Mouse (Mus musculus): ENCODE measurements around the gene Svbp.

Svbp gene

GRCm38 (mm10) chr4:119194909-119195581 lies at the start of gene Svbp:
Svbp (plus strand) TSS chr4:119195306.
- DNase-seq (ENCODE audit: low spot score) = peak; percentile 92

- DNase-seq (ENCODE audit: low spot score) = peak; percentile 42
Measured at GRCm38 (mm10) chr4:119146816-119147215, 48.3 kb upstream of the Svbp start.

- DNase-seq (ENCODE audit: low spot score) = no peak
Measured at GRCm38 (mm10) chr4:119147347-119147746, 47.8 kb upstream of the Svbp start.

- DNase-seq (ENCODE audit: low spot score) = peak; percentile 65
Measured at GRCm38 (mm10) chr4:119148741-119149140, 46.4 kb upstream of the Svbp start.

- peak; percentile 79 for DNase-seq (ENCODE audit: low spot score)
Measured at GRCm38 (mm10) chr4:119157186-119157585, 37.9 kb upstream of the Svbp start.

- peak; percentile 41 for DNase-seq (ENCODE audit: low spot score)
Measured at GRCm38 (mm10) chr4:119157891-119158290, 37.2 kb upstream of the Svbp start.

- no peak for DNase-seq (ENCODE audit: low spot score)
Measured at GRCm38 (mm10) chr4:119161358-119161757, 33.7 kb upstream of the Svbp start.

- no peak for DNase-seq (ENCODE audit: low spot score)
Measured at GRCm38 (mm10) chr4:119162990-119163389, 32.1 kb upstream of the Svbp start.

GRCm38 (mm10) chr4:119165916-119166315 lies 29.2 kb upstream of the Svbp start:
- no peak for DNase-seq (ENCODE audit: low spot score)

- DNase-seq (ENCODE audit: low spot score) = no peak
Measured at GRCm38 (mm10) chr4:119167068-119167467, 28.0 kb upstream of the Svbp start.

GRCm38 (mm10) chr4:119167663-119168062 lies 27.4 kb upstream of the Svbp start:
- peak; percentile 88 for DNase-seq (ENCODE audit: low spot score)

- no peak for DNase-seq (ENCODE audit: low spot score)
Measured at GRCm38 (mm10) chr4:119172919-119173650, 22.0 kb upstream of the Svbp start.

GRCm38 (mm10) chr4:119173851-119174453 lies 21.2 kb upstream of the Svbp start, which contains the start of gene Zfp691:
Zfp691 (minus strand) TSS chr4:119174195.
- DNase-seq (ENCODE audit: low spot score) = peak; percentile 93

GRCm38 (mm10) chr4:119177702-119178101 lies 17.4 kb upstream of the Svbp start:
- no peak for DNase-seq (ENCODE audit: low spot score)

GRCm38 (mm10) chr4:119178331-119178730 lies 16.8 kb upstream of the Svbp start:
- DNase-seq (ENCODE audit: low spot score) = no peak

GRCm38 (mm10) chr4:119180133-119180707 lies 14.9 kb upstream of the Svbp start:
- no peak for DNase-seq (ENCODE audit: low spot score)

- no peak for DNase-seq (ENCODE audit: low spot score)
Measured at GRCm38 (mm10) chr4:119181456-119181855, 13.7 kb upstream of the Svbp start.

- no peak for DNase-seq (ENCODE audit: low spot score)
Measured at GRCm38 (mm10) chr4:119183525-119183924, 11.6 kb upstream of the Svbp start.

- DNase-seq (ENCODE audit: low spot score) = no peak
Measured at GRCm38 (mm10) chr4:119185771-119186170, 9.3 kb upstream of the Svbp start.

GRCm38 (mm10) chr4:119188060-119188785 lies 6.9 kb upstream of the Svbp start:
- DNase-seq (ENCODE audit: low spot score) = no peak

GRCm38 (mm10) chr4:119189392-119189791 lies 5.7 kb upstream of the Svbp start:
- no peak for DNase-seq (ENCODE audit: low spot score)

- no peak for DNase-seq (ENCODE audit: low spot score)
Measured at GRCm38 (mm10) chr4:119189864-119190263, 5.2 kb upstream of the Svbp start, which contains the start of gene Ermap. Ermap (minus strand) TSS chr4:119190011.
